Mouse (Mus musculus): ENCODE results near the gene Tecr.

The Tecr gene

DNA sequence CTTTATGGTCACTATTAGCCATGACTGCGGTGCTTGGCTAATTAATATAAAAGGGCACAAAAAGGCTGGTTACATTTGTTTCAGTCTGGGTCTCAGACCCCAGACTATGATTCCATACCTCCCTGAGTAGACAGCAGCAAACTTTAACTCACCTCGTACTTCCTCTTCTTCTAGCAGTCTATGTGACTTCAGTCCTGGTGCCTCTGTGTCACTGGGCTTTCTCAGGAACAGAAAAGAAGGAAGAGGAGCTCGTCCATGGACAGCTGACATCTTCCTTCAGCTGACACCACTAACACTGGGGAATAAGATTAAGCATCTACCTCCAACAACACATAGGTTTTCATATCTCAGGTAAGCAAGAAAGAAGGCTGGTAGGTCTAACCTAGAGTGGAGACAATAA lies 72.0 kb downstream of the Tecr start, which contains the start of gene Olfr370:
Gene Olfr370, plus strand, starts transcription at position 45 of the 400 bp plus-strand sequence.
- no peak for DNase-seq

DNA sequence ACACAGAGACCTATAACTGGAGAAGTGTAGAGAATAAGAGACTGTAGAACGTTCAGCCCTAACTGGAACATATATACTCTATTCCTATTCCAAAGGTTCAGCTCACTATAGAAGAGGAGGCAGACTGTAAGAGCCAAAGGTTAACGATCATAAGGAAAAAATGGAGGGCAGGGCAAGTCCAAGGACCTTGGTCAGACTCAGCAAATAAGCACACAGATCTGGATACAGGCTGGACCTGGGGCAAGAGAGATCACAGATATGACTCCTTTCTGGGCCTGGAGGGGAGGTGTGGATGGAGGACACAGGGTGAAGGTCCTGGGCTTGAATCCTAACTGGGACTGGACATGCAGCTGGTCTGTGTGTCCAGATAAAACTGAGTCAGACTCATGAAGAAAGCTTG lies 73.0 kb downstream of the Tecr start:
- DNase-seq = no peak

All from thymus, postnatal 25 days (tissue).